Mouse (Mus musculus) cerebellum, adult 18-20 months (tissue): Measurements from ENCODE around the gene Auts2.

Experiments
- DNase-seq, 2 experiments: peaks; one replicate each; pipeline ENCODE4 v3.0.0; 2021

Auts2 gene

DNA sequence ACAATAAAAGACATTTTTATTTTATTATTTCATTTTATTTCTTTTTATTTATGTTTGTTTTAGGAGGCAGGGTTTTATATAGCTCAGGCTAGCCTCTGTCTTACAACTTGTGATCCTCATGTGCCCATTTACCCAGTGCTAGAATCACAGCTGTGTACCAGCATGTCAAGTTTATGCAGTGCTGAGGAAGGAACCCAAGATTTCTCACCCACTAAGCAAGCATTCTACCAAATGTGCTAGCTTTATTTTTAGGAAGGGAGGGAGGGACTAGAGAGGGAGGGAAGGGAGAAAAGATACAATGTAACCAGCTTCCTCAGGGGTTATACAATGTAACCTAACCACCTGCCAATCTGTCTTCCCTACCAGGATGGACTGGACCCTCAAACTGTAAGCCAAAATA lies 1067.9 kb downstream of the Auts2 start:
- no peak for DNase-seq

DNA sequence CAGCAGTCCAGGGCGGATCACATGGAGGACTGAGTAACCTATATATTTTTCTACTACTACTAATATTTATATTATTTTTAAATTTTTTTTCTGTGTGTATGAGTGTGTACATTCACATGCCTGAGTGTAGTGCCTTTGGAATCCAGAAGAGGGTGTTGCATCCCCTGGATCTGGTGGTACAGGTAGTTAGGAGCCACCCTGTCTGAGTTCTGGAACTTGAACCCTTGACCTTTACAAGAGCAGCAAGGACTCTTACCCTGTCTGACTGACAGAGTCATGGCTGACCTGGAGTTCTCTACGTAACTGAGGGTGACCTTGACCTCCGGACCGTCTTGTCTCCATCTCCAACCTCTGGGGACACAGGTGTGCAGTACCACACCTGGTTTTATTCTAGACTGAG lies 1074.5 kb downstream of the Auts2 start:
- no peak for DNase-seq

DNA sequence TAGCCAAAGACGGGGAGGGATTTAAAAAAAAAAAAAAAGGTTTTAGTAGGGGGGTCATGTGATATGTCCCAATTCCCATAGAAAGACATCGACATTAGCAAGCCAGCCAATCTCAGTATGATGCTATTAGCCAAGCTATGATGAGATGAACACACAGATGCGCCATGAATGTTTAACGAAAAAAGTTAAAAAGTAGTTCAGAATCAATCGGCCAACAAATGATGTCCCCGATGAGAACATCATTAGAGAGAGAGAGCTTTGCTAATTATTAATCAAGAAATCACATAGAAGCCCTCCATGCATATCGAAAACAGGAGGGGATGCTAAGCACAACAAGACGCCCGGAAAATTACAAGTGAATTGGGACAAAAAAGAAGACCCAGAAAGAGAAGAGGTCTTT lies 1077.0 kb downstream of the Auts2 start:
- DNase-seq, result no peak

DNA sequence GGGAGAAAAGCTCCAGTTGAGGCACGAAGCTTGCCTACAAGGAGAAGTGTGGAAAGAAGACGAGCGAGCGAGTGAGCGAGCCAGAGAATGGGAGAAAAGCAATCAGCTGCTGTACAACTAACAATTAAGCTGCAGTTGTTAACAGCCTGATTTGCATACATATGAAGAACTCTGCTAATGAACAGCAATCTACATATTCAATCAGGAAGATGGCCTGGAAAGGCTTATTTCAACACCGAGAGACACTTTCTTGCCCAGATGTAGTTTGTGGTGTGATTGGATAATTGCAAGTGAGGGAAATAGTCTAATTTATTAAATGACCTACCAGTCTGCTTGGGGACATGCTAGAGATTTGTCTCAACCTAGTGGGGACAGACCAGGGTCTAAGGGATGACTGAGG lies 1079.7 kb downstream of the Auts2 start:
- no peak for DNase-seq

DNA sequence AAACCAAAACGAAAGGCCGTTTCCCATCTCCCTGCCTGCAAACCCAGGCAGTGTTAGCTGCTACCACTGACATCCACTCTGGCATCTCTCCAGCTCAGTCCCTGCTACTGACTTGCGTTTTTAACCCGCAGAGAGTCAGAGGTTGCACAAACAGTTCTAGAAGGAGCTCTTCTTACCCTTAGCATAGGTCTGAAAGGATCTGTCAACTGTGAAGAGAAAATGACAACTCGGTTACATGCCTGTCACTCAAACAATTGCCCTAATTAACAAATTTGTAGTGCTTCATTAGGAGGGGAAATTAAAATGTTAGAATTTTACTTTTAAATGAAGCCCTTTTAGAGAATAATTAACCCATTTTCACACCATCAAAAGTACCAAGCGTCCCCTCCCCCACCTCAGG lies 1083.2 kb downstream of the Auts2 start:
- no peak for DNase-seq

DNA sequence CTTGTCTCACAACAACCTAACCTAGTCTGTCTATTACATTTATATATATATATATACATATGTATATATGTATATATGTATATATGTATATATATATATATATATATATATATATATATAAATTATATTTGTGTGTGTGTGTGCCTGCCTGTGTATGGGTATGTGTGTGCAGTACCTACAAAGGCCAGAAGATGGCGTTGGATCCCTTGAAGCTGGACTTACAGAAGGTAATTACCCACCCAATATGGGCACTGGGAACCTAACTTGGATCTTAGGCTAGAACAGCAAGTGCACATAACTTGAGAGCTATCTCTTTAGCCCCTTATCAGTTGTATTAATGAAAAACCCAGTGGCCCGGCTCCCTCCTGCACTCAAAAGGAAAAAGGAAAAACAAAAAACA lies 1083.6 kb downstream of the Auts2 start:
- no peak for DNase-seq

DNA sequence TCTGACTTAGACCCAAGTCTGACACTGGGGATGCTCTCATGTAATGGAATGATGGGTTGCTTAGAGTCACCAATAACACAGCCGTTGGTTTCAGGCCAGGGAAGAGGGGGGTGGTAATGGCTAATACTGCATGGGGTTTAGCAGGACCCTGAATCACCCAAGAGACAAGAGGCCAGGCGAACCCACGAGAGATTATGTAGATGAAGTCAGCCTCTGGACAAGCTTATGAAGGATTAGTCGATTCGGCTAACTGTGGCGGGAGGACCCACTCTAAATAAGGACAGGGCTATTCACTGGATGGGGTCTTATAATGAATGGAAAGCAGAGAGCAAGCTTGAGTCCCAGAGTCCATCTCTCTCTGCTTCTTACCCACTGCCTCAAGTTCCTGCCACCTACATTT lies 1084.4 kb downstream of the Auts2 start:
- DNase-seq, result no peak

DNA sequence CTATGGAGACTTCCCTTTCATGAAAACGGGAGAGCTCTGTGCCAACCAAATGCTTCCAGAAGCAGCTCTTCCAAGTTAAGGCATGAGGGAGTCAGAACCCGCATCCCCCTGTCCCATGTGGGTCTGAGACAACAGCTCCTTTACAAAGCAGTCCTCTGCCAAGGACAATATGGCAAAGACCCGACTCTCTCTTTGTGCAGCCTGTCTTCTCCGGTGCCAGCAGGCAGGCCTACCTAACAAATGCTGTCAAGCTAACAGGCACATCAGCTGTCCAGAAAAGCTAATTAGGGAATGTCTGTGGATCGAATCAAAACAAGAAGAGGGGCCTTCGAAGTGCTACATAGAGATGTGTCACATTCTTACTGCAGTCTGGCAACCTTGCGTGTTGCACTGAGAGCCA lies 1085.1 kb downstream of the Auts2 start:
- no peak for DNase-seq

DNA sequence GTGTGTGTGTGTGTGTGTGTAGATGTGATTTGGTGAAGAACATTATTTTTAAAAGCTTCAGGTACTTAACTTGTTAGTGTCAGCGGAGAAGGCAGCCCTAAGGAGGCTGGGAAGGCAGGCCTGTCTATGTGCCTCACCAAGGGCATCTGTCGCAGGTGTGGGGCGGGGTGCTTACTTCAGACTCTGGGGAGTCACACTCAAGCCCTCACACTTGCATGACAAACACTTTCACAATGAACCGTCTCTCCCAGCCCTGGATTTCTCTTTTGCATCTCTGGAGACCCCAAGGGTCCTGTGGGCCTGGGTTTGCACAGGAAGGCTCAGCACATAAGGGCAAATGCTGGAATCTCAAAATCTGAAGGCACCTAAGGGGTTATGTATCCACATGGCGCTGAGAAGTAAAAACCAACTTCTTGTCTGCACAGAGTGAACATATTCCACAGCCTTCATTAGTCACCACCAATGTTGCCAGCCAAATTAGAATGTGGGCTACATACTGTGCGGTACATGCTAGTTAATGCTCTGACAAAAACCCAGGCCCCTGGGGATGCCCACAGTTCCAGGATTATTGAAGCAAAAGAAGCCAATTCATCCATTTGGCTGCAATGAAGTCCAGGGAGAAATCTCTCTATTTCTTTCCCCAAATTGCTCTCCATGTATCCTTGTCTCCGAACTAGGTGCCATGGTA lies 1093.8 kb downstream of the Auts2 start:
- no peak for DNase-seq

DNA sequence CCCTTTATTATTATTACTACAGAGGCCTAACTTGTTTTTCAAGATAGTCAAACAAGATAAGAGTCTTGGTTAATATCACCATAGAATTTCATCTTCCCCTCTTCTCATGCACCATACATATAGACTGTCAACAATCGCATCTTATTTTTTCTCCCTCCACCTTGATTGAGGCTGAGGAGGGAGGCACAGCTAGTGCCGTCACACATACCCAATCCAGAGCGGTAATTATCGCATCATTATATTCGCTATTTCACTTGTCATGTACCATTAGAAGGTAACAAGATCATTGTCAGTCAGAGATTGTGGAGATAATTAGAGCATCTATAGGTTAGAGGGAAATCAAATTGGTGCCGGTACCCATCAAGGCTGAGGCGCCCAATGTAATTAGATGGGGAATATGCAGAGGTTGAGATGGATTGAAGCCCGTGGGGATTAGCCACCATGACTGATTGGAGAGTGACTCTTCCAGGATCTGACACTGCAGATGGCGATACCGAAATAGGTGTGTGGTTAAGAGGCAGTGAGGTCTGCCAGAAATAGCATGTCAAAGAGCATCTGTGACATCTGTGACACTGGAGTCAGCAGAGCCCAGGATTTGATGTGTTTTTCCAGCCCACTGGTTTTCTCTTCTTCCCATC lies 1107.8 kb downstream of the Auts2 start:
- DNase-seq, result no peak

DNA sequence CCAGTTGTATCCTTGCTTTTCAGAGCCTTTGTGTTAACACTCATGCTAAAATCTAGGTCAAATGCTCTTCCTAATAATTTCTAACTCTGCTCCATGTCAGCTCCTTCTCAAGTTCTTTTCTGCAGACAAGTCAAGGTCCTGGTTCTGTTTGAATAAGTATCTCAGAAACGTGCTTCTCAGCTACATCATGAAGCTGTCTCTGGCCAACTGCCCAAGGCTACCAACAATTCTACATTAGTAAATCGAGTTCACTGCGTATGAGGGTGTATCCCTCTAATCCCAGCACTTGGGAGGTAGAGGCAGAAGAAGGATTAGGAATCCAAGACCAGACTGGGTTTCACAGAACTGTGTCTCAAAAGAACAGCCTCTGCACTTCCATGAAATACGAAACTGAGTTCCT lies 1109.9 kb downstream of the Auts2 start:
- no peak for DNase-seq

DNA sequence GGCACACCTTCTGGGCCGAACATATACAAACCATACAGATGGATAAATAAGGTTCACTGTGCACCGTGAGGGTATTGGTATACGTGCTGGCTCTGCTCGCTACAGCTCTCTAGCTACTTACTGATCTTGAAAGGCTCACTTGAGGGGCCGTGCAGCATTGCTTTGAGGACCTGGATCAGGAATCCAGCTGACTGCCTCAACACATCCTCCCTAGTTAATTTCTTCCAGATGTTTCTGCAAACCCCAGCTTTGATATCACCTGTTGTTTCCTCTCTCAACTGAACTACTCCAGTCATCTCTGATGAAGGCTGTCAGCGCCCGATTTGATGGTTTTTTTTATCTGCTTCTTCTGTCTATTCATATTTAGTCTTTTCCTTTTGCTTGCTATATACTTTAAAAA lies 1111.2 kb downstream of the Auts2 start:
- DNase-seq, result no peak

DNA sequence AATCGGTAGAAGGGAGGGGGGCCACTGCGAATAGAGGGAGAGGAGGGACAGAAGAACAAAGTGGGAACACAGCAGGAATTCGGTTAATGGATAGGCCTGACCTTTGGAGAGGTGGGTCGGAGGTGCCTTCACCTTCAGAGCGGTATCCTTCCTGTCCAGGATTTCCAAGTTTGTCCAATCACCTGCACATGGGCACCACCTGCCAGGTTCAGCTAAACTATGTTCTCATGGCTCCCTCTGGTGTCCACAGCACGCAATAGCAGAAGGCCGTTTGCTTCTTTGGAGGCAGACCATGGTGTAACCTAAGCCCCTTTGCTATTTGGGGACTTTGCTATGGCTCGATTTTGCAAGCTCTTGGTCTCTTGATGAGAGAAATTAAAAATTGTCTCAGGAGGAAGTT lies 1113.0 kb downstream of the Auts2 start:
- DNase-seq, result peak; percentile 81 to 85

DNA sequence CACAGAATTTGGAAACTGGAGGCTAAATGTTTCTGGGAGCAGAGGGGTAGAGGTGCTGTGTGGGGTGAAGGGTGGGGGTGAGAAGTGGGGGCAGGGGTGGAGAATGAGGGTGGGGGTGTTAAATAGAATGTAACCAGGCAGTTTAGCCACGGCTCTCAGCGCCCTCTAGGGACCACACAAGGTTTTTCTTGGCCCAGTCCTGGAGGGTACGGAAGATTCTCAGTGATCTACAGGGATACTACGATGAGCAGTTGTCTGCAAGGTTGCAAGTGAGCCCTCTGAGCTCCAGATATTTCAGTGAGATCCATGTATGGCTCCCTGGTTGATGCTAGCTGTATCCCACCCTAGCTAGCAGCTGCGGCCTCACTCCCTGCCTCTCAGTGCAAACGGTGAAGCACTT lies 1113.6 kb downstream of the Auts2 start:
- peak in 1 of 2 experiments; percentile 26 for DNase-seq

DNA sequence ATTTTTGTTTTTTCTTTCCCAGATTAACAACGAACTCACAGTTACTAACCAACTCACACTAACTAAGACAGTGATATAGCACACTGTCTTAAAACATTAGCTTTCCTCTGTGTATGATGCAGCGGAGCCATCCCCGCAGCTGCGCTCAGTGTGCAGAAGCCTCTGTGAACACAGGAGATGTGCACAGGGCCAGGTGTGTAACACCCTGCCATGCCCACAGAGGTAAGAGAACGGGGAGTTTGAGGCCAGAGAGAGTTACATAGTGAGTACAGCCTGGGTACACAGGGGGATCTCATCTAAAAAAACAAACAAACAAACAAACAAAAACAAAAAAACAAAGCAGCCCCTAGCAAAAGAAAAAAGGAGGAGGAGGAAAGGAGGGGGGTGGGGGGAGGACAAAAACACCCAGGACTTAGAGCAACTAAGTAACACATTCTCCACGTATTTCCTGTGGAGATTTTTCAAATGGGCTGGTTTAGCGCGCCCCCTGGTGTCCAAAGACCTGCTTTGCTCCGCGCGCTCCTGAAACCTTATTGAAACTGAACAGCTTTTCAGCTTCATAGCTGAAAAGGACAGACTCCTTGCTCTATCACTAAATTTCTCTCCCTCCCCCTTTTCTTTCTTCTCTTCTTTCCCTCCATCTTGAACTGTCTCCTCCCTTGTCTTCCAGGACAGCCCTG lies 1115.3 kb downstream of the Auts2 start:
- peak; percentile 71 to 88 for DNase-seq

DNA sequence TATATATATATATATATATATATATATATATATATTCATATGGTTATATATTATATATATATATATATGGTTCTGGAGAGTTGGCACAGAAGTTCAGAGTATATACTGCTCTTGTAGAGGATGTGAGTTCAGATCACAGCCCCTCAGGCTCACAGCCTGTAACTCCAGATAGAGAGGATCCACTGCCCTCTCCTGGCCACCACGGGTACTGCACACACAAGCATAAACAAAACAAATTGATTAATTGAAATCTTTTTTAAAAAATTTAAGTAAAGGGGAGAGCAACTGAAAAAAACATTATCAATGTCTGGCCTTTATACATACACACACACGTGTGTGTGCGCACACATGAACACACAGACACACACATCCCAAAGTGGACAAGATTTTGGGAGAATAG lies 1120.4 kb downstream of the Auts2 start:
- no peak for DNase-seq

DNA sequence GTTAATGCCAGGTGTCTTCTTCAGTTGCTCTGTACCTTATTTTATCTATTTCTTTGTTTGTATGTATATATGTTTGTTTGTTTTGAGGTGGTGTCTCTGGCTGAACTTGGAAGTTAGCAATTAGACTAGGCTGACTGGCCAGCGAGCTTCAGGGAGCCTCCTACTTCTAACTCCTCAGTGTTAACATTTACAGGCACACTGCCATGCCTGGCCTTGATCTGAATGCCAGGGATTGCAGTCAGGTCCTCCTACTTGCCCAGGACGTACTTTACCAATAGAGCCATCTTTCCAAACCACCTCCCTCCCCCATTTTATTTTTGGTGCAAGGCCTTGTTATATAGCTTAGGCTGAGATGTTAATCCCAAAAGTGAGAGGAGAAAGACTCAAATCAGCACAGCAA lies 1122.7 kb downstream of the Auts2 start:
- DNase-seq, result no peak

DNA sequence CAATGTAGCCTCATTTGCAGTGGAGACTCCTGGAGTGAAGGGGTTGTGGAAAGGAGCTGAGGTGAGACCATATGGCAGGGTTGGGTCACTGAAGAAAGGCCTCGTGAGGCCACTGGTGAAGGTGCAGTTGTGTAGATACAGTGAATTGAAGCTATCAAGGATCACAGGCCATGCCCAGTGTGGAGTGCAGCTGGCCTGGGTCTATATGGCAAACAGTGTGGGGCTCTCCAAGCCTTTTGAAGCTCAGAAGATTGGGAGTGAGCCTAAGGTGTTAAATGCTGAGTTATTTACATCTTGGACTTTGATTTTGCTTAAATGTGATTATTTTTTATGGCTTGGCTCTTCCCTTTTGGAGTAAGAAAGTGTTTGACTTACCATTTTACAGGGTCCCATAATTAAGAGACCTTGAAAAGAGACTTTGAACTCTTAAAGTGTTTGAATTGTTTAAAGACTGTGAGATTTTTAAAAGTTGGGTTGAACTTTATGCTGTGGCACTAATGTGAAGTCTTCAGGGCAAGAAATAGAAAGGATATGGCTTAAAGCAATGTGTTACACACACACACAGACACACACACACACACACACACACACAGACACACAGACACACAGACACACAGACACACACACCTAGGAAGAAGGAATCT lies 1127.1 kb downstream of the Auts2 start:
- DNase-seq, result no peak

DNA sequence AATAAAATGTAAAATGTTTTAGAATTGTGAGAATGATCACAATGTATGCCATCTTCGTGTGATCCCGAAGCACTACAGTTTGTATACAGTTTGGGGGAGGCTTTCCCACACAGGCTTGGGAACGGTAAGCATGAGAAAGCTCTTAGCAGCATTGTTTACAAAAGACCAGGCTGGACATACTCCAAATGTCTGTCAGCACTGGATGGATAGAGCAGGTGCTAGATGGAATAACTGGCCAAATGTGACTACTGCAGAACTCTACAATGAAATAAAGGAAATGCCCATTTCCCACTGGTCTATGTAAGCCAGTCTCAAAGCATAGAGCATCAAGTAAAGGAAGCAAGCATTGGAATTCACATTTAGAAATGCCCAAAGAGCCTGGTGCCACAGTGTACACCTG lies 1144.9 kb downstream of the Auts2 start:
- DNase-seq, result no peak

DNA sequence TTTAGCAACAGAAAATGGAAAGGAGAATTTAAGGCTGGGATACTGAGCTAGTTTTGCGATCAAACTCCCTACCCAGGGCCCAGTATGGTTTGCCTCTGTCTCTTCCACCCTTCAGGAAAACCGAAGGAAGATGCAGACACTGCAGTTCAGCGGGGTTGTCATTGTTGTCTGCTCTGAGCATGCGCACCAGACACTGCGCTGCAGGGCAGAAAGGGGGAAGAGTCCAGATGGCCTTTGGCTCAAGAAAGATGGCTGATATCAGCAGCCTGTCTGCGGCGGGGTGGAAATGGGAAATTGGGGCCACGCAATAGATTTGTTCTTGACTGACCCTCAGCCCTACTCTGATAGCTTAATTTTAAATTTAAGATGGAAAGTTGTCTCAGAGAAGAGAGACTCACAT lies 1147.4 kb downstream of the Auts2 start:
- peak; percentile 52 for DNase-seq
